Mouse (Mus musculus) thymus, adult 2 months (tissue): Measurements from ENCODE around the gene Aldh3a2.

Experiments
- CTCF ChIP-seq: fragments of 200-500 bp; IDR thresholded peaks from 2 replicates; pipeline ENCODE4 v1.5.1; 2012; ENCODE audit warnings: mild to moderate bottlenecking, control low read depth, low read length, moderate library complexity, borderline replicate concordance; ENCODE audit not compliant: control insufficient read depth, poor library complexity, insufficient read depth; ENCODE audit errors: extremely low read depth
- POLR2A ChIP-seq: fragments of 200-500 bp; IDR thresholded peaks from 2 replicates; pipeline ENCODE4 v1.6.1; 2012; ENCODE audit warnings: mild to moderate bottlenecking, low read length, control low read depth, moderate library complexity; ENCODE audit not compliant: control insufficient read depth, poor library complexity, insufficient read depth; ENCODE audit errors: extremely low read depth

DNA sequence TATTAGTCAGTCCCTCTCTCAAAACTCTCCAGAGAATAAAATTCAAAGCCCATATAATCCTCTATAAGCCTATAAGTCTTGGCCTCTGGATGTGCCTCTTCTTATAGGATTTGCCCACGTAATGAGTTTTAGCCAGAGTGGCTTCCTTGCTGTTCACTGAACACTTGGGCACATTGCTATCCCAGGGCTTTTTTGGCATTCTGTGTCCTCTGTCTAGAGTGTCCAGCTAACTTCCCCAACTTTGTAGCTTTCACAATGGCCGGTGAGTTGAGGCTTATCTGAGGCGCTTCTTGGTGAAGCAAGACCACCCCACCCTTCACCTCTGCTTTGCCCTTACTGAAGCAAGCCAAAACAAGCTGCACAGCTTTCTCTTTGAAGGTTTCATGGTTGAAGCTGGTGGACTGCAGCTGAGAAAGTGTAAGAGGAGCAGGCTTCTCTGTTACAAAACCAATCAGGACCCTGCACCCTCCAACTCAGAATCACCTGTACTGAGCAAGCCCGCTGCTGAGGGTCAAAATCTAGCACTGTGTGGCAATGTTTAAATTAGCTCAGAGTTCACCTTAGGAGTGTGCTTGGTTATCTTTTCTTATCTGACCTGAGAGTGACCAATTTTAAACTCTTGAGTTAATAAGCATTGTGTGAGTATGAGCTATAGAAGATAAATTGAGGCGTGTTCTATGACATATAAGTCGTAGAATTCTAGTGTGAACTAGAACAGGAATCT is 1.5 kb upstream of the Aldh3a2 start:
- TF ChIP-seq POLR2A = no peak
- no peak for TF ChIP-seq CTCF
